Mouse (Mus musculus) spleen, adult 2 months (tissue): ENCODE data around the gene Atxn1.

ENCODE experiments used
- CTCF ChIP-seq: fragments of 200-500 bp; IDR thresholded peaks from 2 replicates; pipeline ENCODE4 v1.5.1; 2011; ENCODE audit warnings: mild to moderate bottlenecking, inconsistent platforms; ENCODE audit not compliant: insufficient read depth, insufficient read length, insufficient replicate concordance; ENCODE audit errors: extremely low read depth
- POLR2A ChIP-seq: fragments of 200-500 bp; IDR thresholded peaks from 2 replicates; pipeline ENCODE4 v1.6.1; 2011; ENCODE audit warnings: low read depth, low read length, inconsistent platforms

DNA sequence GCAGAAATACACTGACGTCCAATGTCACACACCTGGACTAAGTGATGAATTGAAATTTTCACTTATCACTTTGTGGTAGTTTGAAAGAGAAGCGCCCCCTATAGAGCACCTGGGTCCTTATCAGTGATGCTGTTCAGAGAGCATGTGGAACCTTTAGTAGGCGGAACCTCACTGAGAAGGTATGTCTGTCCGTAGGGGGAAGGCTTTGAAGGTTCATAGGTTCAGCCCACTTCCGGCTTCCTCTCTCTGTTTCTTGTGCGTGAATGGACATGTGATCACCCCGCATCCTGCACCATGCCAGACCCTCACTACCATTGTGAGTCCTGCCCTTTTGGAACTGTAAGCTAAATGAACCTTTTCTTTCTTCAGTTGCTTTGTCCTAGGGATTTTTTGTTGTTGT, 29.0 kb downstream of the Atxn1 start:
- TF ChIP-seq CTCF (no peak), POLR2A (no peak)
